Mouse (Mus musculus) thymus, postnatal 14 days (tissue): ENCODE data around the gene Rap1b.
A peak's percentile ranks its signal among the peaks of the same experiment; 100 is the strongest.

Experiments
- DNase-seq: peaks from one replicate; pipeline ENCODE4 v3.0.0; 2021

Rap1b gene

DNA sequence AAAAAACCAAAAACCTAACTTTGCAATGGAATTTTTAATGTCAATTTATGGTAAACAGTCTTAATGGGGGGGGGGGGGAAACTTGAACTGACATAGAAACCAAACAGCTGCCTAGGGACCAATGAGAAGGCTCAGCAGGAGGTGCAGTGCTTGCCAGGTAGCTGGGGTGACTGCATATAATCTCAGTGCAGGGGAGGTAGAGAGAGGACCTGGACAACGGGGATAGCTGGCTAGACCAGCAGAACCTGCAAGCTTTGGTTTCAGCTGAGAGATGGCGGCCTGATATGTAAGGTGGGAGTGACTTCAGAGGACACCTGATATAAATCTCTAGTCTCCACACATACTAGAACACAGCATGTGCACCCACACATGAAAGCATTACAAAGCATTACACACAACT is 33.3 kb downstream of the Rap1b start:
- DNase-seq: no peak

DNA sequence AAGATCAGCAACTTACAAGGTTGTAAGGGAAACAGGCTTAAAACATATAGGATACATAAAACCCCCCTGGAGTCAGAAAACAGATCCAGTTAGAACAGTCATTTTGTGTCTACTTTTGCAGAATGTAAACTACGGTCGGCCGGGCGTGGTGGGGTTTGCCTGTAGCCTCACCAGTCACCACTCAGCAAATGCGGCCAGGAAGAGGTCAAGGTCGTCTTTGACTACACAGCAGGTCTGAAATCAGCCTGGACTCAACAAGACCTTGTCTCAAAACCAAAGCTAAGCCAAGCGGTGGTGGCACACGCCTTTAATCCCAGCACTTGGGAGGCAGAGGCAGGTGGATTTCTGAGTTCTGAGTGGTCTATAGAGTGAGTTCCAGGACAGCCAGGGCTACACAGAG is 34.3 kb downstream of the Rap1b start:
- DNase-seq: no peak

DNA sequence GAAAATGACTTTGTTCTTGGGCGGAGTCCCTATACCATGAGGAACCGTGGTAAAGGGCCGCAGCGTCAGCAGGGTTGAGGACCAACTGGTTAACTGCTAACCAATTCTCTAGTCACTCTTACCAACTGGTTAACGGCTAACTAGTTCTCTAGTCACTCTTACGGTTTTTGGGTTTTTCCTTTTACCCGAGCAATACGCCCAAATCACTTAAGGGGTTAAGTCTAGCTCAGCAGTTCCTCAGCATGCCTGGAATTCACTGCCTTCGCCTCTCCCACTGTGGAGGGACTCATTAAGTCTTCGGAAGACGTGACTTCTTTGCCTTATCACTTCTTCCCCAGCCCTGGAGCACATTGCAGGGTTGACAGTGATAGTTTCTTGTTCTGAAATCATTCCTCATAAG is 35.3 kb downstream of the Rap1b start:
- no peak for DNase-seq

DNA sequence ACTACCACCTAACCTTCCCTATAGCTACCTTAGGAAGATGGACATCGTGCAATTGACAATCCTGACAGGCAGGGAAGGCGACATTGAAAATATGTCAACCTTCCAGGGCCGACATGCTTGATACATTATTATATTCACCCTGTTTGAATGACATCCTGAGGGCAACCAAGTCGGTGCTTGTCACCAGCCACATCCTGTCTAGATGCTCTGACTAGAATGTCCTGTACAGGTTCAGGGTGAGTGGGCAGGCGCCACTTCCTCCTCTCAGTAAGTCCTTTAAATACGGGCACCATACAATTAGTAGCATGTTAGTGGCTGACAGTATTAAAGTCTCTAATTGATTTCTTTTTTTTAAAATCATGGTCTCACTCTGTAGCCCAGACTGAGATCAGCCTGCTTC is 37.8 kb downstream of the Rap1b start:
- peak; percentile 43 for DNase-seq

DNA sequence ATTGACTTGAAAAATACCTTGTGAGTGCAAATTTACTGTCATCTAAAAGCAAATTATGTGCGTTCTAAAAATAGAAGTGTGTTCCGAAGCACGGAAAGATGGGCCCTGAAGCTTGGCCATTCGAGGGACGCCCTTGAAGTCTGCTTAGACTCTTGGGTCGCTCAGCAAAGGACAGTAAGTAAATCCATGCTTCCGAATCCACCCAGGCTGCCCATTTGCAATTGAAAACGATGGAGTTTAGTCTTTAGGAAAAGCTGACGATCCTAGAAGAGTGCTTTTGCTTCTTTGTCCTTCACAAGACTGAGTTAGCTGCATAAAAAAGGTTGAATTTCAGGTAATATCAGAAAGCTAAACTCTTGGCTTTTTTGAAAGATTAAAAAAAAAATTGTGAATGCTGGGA is 39.9 kb downstream of the Rap1b start:
- DNase-seq: no peak

DNA sequence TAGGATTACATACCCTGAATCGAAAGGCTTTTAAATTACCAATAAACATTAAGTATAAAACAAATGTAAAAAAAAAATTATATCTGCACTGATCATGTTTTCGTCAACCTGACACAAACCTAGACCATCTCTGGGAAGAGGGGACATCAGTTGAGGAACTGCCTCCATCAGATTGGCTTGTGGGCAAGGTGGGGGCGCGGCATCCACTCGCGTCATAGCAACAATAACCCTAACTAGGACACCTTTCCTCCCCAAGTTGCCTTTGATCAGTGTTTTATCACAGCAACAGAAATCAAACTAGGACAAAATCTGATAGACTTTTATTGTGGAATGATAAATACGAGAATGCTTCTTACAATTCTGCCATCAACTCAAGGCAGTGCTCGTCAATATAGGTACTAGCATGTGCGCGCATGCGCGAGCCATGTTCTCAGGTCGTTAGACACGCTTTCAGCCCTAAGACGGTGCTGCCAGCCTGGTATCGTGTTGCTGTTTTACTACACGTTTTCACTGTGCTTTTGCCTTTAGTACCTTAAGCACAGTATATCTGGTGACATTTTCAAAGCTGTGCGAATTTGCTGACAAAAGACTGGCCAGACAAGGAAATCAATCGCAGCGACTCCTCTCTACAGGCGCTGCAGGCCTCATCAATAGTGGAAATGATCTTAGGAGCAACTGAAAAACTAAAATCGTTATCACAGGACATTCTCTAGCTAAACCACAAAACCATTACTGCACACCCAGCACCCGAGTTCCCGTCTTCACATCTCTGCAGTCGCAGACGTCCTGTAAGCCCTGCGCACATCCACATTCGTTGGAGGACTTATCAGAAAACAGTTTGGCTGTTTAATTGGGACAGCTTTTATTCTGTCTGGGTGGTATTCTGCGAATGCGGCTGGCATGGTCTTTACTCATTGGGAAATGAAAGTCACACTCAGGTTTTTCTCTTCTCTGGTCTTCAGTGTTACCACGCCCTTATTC is 41.7 kb downstream of the Rap1b start:
- DNase-seq: peak; percentile 34

DNA sequence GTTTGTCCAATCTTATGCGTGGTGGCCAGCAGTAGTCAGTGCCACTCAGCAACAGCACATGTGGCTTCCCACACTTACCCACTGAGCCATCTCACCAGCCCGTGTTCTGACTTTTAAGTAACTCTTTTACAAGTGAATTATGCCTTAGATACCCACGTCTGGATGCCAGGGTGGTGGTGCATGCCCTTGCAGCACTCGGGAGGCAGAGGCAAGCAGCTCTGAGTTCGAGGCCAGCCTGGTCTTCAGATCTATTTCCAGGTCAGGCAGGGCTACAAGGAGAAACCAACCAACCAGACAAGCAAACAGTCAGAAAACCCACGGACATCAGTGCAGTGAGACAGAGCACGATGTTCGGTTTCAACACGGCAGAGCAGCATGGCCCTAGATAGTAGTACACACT is 43.9 kb downstream of the Rap1b start:
- no peak for DNase-seq

DNA sequence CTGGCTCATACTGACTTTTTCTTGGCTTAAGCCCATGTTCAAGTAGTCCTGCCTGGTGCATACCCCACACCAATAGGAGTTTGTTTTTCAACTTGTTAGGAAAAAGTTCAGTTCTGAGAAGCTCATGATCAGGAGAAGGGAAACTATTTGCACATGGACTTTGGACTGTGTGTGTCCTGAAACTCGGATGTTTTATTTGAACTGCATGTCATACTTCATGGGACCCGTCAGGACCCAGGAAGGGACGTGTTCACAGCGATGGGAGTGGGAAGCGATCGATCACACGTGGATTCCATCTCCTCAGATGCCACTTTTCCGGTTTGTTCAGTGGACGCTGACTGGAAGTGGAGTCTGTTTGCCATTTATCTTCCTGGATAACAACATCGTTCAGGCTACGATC is 46.0 kb downstream of the Rap1b start:
- no peak for DNase-seq

DNA sequence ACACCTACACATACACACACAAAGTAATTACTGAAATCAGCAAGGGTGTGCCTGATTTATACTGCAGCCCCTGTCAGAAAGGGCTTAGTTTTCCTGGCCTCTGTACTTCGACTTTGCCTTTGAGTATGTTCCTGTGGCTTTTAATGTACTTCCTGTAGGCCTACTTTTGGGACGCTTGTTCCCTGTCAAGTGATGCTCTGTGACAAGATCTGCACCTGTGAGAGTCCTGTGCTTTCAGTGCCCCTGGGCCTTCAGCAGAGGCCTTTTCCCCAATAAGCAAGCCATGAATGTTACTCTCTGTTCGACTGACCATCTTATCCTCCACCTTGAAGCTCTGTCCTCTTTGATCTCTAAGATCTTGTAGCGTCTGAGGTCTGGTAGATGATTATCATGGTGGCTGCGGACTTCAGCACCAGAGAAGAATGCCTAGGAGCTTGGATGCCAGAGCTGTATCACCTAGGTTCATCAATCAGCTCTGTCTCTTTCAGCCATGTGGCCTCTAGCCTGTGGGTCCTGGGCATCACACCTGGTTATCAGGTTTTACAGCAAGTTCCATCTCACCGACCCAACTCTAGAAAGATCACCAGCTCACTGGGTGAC is 47.3 kb downstream of the Rap1b start:
- DNase-seq: peak; percentile 61

DNA sequence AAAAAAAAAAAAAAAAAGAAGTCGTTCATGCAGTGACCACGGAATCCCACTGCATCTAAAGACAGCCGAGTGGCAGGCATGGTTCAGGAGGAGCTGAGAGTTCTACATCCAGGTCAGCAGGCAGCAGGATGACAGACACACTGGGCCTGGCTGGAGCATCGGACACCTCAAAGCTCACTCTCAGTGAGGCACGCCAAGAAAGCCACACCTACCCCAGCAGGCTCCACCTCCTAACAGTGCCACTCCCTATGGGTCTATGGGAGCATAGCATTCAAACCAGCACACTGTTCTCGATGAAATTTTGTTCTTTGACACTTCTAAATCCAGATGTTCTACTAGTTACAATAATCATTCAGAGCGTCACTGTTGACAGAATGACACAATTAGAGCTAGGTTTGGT is 48.2 kb downstream of the Rap1b start:
- peak; percentile 48 for DNase-seq

DNA sequence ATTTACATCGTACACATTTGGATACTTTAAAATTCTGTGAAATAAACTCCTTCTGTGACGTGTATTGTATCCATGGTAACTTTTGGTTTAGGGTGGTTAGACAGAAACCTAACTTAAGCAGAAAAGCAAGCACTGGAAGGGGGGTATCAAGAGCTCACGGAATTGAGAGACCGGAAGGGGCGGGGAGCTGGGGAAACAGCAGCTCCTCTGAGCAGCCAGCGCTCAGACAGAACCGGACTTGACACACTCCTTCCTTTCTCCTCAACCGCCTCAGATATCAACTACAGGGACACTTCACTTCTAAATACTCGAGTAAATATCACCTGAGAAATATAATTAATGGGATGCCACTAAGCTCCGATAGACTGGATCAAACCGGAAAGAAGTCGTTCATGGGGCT is 48.7 kb downstream of the Rap1b start:
- no peak for DNase-seq

DNA sequence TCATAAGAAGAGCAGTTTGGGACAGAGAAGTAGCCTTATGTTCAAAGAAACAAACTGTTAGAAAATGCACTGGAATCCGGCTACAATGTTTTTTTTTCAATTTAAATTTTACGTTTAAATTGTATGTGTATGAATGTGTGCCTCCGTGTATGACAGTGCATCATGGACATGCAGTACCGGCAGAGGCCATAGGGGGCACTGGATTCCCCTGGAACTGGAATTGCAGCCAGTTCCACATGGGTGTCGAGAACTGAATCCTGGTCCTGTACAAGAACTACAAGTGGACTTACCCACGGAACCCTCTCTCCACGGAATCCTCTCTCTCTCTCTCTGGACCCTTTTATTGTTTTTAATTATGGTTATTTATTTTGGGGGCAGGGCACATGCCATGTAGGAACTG is 49.7 kb downstream of the Rap1b start:
- peak; percentile 47 for DNase-seq

DNA sequence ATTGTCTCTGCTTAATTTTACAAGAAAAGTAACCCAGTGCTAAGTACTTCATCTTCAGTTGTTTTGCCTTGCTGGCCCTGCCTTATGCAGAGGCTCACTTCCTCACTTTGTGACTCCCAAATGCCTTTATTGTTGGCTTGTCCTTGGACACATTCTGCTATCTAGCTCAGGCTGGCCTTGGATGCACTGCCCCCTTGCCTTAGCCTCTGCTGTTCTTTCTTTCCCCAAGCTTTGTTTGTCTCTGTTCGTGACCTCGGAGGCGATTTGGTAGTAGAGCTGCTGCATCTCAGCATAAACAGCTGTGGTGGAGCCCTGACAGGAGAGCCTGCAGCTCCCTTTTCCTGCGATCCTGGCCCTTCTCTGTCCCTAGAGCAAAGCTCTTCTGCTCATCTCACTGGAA is 50.6 kb downstream of the Rap1b start:
- DNase-seq: no peak

DNA sequence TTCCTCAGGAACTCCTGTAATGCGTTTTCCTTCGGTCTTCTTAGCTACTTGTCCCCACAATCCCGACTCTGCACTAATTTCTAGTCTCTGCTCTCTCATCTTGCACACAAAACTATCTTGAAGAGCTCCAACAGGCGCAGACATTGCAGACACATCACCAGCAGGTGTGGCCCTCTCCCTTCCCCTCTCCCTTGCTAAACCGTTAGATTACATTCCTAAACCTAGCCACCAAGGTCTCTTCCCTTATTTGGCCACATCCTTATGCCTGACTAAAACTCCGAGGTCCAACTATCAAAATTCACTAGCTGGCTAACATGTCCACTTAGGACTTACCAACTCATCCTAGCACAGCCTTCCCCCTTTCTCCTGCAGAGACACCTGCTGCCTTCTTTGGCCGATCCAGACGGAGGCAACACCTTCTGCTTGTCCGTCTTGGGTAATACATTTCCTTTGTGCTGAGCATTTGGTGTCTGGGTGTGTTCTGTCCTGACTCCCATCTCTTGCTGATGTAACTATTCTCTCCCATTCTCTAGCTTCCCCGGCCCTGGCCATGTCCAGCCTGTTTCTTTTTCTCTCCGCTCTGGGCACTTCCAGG is 52.3 kb downstream of the Rap1b start:
- DNase-seq: peak; percentile 30

DNA sequence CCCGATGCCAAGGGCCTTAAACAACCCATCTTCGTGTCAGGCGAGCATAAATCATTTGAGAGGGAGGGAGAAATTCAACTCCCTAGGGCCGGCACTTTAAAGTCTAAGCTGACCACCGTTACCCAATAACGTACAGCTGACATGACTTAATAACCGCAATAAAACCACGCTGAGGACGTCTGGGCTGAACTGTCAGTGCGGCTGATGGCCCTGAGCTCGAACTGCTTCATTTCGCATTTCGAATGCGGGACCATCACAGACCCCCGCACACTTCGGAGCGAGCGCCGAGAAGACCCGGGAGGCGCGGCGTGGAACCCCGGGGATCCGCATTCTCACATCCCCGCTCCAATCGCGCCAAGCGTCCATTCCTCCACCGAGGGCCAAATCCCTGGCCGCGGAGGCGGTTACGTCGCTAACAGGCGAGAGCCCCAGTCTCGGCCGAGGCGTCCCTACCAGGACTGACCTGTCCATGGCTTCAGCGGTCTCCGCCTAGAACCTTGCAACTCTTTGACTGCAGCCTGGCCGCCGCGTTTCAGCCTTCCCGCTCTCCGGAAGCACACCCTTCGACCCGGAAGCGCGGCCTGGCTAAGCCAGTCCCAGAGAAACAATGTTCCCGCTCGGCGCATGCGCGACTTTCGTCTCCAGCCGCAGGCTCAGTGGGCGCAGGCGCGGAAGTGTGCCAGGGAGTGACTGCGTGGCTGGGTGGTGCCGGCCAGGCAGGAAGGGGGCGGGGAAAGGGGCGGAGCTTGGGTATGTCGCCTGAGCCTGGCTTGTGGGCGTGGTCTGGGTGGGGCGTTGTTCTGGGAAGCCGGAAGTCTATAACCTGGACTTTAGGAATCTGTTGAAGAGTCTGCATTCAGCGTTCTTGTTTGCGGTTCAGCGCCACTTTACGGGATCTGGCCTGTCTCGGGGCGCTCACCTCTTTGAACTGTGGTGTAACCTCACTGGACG is 53.4 kb downstream of the Rap1b start, which contains the start of gene Nup107:
Gene Nup107 (minus strand): TSS at position 565 of the 951 bp plus-strand sequence.
- DNase-seq: peak; percentile 100

DNA sequence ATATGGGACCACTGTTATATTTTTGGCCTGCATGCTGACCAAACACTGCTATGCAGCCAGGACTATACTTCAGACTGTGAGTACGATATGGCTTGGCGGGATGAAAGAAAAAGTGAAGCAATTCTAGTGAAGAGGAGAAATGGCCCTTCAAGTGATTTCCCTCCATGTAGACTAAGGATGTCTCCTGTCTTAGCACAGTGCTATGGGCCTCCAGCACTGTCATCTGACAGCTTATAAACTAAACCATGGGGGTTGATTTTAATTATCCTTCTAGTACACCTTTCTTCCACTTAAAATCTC is 54.7 kb downstream of the Rap1b start:
- DNase-seq: no peak

DNA sequence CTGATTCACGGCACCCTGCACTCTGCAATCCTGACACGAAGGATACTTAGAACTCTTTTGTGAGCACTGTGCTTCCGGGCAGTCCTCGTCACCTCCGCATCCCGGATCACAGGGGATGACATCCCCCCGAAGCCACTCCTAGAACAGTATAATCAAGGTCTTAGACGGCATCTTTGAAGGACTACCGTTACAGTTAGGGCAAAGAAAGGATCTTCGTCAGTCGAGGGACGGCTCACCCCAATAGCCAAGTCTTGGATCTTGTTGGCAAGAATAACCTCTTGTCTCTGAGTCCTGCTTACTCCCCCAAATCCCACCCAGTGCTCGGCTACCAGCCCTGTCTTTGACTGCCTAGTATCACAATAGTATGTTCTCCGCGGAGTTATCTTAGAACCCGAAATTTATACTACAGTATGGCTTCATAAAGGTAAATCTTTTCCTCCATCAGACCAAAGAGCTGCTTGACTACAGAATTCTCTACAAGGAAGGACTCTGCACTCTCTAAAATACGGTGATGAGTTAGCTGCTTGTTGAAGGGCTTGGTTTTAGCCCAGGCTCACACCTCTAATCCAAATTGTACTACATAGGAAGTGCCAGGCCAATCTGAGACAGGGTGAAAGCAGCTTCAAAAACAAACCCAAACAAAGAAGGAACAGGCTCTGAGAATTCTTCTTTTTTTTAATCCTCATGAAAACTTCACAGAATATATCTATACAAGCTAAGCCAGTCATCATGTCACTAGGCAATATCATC is 55.2 kb downstream of the Rap1b start:
- no peak for DNase-seq

DNA sequence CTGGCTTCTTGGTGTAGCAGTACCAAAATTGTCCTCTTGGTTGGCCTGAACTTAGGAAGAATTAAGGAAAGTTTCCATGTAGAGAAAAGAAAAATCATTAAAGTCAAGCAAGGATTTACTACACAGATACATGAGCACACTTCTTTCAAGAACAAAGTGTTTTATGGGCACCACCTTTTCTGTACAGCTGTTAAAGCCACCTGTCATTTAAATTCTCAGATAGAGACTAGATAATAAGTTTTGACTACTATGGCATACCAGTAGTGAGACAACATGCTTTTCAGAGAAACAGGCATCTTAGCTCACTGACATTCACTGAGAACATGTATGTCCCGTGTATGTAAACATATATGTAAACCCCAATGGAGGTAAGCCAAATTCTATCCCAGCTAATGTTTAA is 55.8 kb downstream of the Rap1b start:
- DNase-seq: no peak

DNA sequence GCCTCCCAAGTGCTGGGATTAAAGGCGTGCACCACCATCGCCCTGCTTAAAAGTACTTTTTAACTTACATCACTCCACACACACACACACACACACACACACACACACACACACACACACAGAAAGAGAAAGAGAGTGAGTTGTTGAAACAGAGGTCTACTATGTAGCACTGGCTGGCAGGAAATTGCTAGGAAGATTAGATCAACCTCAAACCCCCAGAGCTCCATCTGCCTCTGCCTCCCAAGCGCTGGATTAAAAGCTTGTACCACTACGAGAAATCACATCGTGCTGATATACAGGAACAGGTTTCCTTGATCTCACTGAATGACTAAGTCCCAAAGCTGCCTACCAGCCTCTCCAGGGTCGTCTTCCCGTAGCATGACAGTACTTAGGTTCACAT is 61.2 kb downstream of the Rap1b start:
- peak; percentile 31 for DNase-seq

DNA sequence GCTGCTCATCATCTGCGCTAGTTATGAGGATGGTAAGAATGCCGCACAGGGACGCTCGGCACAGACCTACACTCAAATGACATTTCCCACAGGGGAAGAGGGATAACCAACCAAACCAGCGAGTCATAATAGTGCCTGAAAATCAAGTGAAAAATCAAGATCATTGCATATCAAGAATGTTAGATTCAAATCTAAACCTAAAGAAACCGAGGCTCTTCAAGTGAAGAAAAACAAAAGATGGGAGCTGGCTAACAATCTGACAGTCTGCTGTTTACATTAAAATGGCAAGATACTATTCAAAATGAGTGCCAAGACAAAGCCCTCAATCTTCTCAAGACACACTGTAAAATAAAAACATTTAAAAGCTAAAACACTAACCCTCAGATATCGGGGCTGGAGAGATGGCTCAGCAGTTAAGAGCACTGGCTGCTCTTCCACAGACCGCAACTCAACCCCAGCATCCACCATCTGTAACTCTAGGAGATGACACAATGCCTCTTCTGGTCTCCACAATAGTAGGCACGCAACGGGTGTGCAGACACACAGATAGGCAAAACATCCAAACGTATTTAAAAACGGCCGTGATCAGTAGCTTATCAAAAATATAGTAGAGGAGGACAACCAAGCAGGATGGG is 61.9 kb downstream of the Rap1b start:
- no peak for DNase-seq

DNA sequence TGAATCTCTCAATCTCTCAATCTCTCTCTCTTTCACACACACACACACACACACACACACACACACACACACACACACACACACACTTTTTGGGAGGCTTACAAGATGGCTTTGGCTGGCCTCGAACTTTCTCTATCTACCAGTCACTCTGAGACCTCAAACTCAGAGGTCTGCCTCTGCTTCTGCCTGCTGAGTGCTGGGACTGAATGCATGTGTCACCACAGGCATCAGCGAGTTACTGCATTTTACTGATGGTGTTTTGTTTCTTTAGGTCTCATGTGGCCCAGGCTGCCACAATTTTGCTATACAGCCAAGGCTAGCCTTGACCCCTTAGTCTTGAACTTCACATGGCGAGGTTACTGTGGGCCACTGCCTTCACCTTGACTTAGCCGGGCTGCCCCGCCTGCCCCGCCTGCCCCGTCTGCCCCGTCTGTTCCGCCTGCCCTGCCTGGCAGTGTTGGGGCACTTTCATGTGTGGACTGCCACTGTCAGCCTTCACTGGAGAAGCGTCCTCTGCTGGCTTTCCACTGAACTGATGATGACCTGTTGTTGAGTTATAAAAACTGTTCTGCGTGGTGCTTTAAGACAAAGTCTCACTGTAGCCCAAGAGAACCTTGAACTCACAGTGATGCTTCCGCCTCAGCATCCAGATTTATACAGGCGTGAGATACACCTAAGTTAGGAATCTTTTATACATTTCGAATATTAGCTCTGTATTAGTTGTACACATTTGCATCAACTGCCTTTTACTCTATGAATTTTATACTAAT is 63.2 kb downstream of the Rap1b start:
- DNase-seq: no peak
